Mouse (Mus musculus) heart, adult 18-20 months (tissue): Measurements from ENCODE around the gene Slc25a43. TPM values are rescaled to one million over a fixed set of nuclear protein-coding genes. Genes with fewer than 3 reads are reported as not detected.

ENCODE experiments used
- DNase-seq, 2 experiments: peaks; one replicate each; pipeline ENCODE4 v3.0.0; 2021 to 2022; ENCODE audit warnings: mixed read lengths in 1 of 2
- total RNA-seq, 2 experiments: library from RNA; stranded (reverse); gene quantifications; 2 replicates each; pipeline ENCODE4 v1.2.3; 2021

Slc25a43 gene
- total RNA-seq, 2 experiments from 2014 or later: 0.26 TPM; not detected in 1

DNA sequence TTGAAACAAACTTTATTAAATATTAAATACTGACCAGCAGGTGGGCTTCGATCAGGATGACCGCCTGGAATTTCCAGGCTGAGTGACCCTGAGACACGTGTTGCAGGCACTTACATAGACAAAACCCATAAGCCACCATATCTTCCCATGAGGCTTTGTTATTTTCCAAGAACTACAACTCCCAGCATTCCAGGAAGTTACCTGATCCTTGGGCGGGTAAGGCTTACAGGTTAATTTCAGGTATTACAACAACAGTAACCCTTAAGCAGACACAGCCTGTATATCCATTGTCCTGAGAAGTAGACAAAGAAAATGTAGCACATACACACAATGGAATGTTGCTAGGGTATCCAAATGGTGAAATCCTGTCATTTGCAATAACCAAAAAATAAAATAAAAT, 45.9 kb downstream of the Slc25a43 start:
- DNase-seq: no peak

DNA sequence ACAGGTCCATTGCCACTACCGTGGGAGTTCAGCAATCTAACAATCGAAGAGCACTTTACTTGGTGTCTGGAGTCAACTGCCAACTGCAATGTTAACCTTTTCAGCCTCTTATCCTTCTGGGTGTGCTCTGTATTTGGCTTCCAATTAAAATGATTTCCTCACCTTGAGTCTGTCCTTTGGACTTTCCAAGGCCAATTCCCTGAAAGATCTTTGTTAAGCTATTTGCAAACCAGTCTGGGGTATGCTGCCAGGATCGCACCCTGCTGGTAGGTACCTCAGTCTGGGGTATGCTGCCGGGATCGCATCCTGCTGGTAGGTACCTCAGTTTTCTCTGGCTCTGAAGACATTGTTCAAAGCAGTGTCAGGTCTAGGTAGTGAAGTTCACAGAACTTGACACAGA, 51.1 kb downstream of the Slc25a43 start:
- no peak for DNase-seq

DNA sequence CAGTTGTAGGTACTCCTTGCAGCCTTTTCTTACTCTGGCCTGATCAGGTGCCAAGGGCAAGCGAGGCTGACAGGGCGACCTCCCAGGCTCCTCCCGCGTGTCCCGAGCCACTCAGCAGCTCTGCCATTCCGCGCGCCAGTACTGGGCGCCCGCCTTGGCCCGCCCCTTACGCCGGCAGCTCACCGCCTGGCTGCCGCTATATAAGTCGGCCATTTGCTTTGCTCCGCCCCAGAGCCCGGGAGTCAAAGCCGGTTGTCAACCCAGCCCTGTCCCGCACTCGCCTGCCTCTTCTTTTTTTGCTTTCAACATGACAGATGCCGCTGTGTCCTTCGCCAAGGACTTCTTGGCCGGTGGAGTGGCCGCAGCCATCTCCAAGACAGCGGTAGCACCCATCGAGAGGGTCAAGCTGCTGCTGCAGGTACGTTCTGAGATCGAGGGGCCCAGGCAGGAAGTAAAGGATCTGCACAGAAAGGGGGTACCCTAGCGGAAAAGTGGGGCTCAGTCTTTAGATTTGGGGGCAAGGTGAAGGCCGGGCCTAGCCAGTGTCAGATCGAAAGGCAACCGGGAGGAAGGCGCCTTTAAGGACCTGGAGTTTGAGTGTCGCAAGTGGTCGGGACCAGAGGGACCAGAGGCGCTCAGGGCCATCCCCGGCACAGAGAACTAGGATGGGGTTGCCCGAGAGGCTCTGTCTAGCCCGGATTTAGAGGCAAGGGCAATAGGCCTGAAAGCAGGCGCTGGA, 52.1 kb downstream of the Slc25a43 start, which contains the start of gene Slc25a5:
Gene Slc25a5, plus strand, starts transcription at position 228 of the 739 bp plus-strand sequence.
- DNase-seq: peak; percentile 81 to 92

GRCm38 (mm10) chrX:36796163-36796581, 52.7 kb downstream of the Slc25a43 start:
- peak; percentile 84 to 88 for DNase-seq

DNA sequence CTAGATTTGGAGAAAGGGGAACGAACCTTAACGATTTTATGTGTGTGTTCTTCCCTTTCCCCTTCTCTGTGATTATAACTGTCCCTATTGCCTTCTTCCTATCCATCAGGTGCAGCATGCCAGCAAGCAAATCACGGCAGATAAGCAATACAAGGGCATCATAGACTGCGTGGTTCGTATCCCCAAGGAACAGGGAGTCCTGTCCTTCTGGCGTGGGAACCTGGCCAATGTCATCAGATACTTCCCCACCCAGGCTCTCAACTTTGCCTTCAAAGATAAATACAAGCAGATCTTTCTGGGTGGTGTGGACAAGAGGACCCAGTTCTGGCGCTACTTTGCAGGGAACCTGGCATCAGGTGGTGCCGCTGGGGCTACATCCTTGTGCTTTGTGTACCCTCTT, 53.3 kb downstream of the Slc25a43 start:
- peak in 1 of 2 experiments; percentile 13 for DNase-seq

- DNase-seq: no peak
Measured at GRCm38 (mm10) chrX:36799131-36799879, 55.8 kb downstream of the Slc25a43 start.

DNA sequence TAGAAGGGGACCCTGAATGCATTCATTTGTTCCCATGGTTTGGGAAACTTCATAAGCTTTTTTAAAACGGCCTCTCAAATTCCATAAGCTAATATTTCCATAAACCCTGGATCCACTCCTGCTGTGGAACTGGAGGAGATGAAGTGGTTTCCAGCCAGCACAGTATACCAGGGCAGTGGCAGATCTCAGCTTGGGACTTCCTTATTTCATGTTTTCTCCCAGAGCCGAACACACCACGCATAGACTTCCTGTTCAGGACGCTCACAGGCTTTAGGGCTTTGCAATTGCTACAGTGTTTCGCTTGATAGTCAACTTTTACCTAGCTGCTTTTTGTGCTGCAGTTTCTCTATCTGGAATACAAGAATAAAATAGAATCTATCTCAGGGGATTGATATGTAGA, 59.7 kb downstream of the Slc25a43 start:
- DNase-seq: peak in 1 of 2 experiments; percentile 13

- peak; percentile 55 to 79 for DNase-seq
Measured at GRCm38 (mm10) chrX:36804196-36804595, 60.7 kb downstream of the Slc25a43 start.

DNA sequence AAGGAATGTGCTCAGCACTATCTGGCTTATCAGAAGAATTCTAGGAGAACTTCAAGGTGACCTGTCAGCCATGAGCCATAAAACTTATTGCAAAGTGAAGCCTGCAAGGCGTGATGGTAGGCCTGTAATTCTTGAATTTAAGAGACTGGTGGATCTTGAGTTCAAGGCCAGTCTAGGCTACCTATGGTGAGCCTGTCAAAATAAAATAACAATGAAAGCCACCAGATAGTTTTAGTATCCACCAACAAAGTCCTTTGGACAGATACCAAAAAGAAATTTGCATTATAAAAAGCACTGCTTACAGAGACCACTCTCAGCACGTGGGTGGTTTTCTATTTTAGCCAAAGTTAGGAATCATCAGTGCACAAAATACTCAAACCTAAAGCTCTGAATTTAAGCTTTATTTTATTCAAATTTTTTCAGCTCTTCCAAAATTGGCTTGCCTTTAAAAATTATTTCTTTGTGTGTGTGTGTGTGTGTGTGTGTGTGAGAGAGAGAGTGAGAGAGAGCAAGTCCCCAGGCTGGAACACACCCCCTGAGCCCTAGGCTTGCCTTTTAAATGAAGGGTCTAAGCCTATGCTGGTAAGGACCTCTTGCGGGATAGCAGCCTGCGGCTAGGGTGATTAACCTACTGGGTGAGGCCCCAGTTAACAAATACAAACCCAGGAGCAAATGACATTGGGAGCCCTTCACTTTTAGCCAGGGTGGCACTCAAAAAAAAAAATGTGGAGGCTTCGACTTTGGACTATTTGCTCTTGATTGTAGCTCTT, 62.2 kb downstream of the Slc25a43 start:
- no peak for DNase-seq

GRCm38 (mm10) chrX:36807360-36808317, 64.2 kb downstream of the Slc25a43 start:
- peak; percentile 88 to 93 for DNase-seq

GRCm38 (mm10) chrX:36808318-36808683, 64.8 kb downstream of the Slc25a43 start:
- DNase-seq: no peak

GRCm38 (mm10) chrX:36811377-36811776, 67.9 kb downstream of the Slc25a43 start:
- DNase-seq: peak in 1 of 2 experiments; percentile 43

DNA sequence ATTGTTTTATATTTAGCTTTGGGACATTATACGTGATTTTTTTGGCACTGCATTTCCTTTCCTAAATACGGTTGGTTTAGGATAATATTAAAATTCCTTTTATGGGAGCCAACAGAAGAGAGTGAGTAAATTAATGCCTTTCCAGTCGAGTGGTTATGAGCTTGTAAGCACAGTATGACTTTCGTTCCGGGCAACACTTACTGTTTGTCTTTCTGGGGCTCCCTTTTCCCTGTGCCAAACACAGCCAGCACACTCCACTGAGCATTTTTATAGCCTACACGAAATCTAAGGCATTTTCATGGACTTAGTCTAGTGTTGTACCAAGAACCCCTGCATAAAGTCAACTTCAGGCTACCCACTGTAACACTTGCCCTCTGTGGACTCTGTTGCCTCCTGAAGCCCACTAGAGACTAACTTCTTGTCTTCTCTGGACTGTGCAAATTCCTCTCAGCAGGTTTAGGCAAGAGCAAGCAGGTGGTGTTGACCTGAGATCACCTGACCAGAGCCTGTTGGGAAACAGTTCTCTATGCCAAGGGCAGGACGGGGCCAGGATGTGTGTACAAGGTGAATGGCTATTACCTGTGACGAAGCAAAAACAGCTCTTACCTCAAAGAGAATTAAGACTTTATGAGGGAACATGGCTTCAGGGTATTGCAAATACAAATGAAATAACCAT, 70.8 kb downstream of the Slc25a43 start:
- DNase-seq: no peak

- DNase-seq: no peak
Measured at GRCm38 (mm10) chrX:36815022-36815421, 71.6 kb downstream of the Slc25a43 start.

DNA sequence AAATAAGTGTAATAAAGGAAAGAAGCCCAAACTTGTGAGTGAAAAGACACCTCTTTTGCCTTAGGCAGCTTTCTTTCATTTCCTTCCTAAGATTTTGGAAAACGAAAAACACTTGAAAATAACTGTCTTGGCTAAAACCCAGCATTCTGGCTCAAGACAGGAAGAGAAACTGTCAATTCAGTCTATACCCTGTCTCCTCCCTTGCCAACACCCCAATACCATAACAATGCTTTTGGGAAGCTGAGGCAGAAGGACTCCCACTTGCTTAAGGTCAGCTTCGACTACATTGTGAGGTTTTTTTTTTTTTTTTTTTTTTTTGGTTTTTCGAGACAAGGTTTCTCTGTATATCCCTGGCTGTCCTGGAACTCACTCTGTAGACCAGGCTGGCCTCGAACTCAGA, 72.0 kb downstream of the Slc25a43 start:
- DNase-seq: no peak

GRCm38 (mm10) chrX:36816368-36816899, 73.0 kb downstream of the Slc25a43 start:
- DNase-seq: no peak

DNA sequence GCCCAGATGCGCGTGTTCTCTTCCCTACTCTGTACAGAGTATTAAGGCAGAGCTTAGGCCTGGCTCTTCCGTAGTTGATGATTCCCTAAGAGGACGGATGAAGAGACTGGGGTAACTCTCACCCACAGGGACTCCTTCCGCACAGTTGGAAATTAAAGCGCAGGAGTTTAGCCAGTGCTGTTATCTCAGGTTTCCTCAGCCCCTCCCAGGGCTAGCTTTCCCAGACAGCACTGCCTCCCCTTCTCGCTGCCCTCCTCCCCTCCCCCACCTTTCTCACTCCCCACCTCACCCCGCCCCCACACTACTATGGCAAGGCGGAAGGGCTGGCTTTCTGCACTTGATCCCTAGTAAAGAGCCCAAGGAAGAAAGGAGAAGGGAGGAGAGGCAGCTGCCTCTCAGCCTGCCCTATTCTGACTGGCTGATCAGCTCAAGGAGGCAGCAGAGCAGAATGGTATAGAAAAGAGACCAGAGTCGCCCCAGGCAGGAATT, 73.5 kb downstream of the Slc25a43 start:
- DNase-seq: no peak

DNA sequence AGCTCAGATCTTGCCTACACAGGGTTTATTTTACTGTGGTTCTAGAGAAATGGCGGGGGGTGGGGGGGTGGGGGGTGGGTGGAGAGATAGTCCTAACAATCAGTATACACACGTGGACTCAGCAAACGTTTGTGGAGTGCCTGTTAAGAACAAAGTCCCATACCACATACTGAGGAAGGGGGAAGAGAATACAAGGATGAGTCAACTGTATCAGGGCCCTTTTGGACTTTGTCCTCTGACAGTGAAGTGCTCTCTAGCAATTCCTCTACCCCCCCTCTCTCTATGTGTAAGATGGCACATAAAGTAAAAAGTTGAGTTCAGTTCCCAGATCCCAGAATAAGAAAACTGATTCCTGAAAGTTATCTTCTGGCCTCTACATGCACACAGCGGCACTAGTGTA, 76.1 kb downstream of the Slc25a43 start:
- DNase-seq: no peak

DNA sequence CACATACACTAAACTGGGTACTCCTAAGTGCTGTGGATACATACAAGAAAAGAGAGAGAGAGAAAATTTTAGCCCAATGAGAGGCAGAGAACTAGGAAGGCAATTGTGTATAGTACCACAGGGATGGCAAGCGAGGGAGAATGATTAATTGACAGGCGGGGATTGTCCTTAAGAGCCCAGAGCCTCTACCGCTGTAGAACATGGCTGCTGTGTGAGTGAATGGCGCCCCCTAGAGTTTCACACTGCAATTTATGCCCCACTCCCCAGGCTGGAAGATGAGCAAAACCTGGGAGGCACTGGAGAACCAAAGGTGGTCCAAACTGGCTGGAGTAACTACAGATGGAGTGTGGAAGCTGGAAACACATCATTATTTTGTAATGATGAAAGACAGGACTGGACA, 76.7 kb downstream of the Slc25a43 start:
- peak; percentile 48 to 57 for DNase-seq

GRCm38 (mm10) chrX:36823932-36824711, 80.7 kb downstream of the Slc25a43 start:
- no peak for DNase-seq
